Mouse (Mus musculus) kidney, embryonic 16.5 days (tissue): ENCODE results near the gene Tex2. TPM values are rescaled to one million over a fixed set of nuclear protein-coding genes. Genes with fewer than 3 reads are reported as not detected.

Source experiments
- ATAC-seq: fragments of 200-750 bp; cut with Nextera tagmentation; 2 replicates; pipeline ENCODE4 v1.8.0; 2017; ENCODE audit warnings: moderate TSS enrichment; ENCODE audit not compliant: low FRiP score, low TSS enrichment
- H3K27ac ChIP-seq: fragments of 300-500 bp; sonication (generic); 2 replicates; pipeline ENCODE4 v1.5.1; 2014; ENCODE audit warnings: low read length
- H3K27me3 ChIP-seq: fragments of 300-500 bp; sonication (generic); 2 replicates; pipeline ENCODE4 v1.6.1; 2014; ENCODE audit warnings: low read length, control low read depth, mixed read lengths; ENCODE audit not compliant: insufficient read depth
- H3K36me3 ChIP-seq: fragments of 300-500 bp; sonication (generic); 2 replicates; pipeline ENCODE4 v1.6.1; 2014; ENCODE audit warnings: low read length, control low read depth, mixed read lengths; ENCODE audit not compliant: insufficient read depth
- H3K4me1 ChIP-seq: fragments of 300-500 bp; sonication (generic); 2 replicates; pipeline ENCODE4 v1.6.1; 2014; ENCODE audit warnings: low read length, control low read depth, mixed read lengths; ENCODE audit not compliant: insufficient read depth
- H3K4me2 ChIP-seq: fragments of 300-500 bp; sonication (generic); replicated peaks from 2 replicates; pipeline ENCODE4 v1.6.1; 2014; ENCODE audit warnings: low read depth, low read length
- H3K4me3 ChIP-seq: fragments of 300-500 bp; sonication (generic); 2 replicates; pipeline ENCODE4 v1.5.1; 2014; ENCODE audit warnings: mild to moderate bottlenecking, low read length
- H3K9ac ChIP-seq: fragments of 300-500 bp; sonication (generic); replicated peaks from 2 replicates; pipeline ENCODE4 v1.6.1; 2014; ENCODE audit warnings: low read length
- H3K9me3 ChIP-seq: fragments of 300-500 bp; sonication (generic); 2 replicates; pipeline ENCODE4 v1.6.1; 2016; ENCODE audit warnings: low read length, control low read depth
- WGBS: fragments of 180-500 bp; shearing (Covaris S2); extraction: QIAGEN DNeasy Blood & Tissue Kit; methylation state at CpG from one replicate; pipeline ENCODE4 v1.1.7; 2014; 5-methylcytosine and 5-hydroxymethylcytosine counted together
- polyA plus RNA-seq: library from polyadenylated mRNA; unstranded; fragments of >200 nt; fragmentation: Nextera tagmentation; extraction: Ambion mirVana; gene quantifications from 2 replicates; pipeline ENCODE4 v1.2.1, GENCODE M21; 2015

Gene Tex2
- polyA plus RNA-seq, 1 experiment from 2014 or later, result 10.3 TPM

DNA sequence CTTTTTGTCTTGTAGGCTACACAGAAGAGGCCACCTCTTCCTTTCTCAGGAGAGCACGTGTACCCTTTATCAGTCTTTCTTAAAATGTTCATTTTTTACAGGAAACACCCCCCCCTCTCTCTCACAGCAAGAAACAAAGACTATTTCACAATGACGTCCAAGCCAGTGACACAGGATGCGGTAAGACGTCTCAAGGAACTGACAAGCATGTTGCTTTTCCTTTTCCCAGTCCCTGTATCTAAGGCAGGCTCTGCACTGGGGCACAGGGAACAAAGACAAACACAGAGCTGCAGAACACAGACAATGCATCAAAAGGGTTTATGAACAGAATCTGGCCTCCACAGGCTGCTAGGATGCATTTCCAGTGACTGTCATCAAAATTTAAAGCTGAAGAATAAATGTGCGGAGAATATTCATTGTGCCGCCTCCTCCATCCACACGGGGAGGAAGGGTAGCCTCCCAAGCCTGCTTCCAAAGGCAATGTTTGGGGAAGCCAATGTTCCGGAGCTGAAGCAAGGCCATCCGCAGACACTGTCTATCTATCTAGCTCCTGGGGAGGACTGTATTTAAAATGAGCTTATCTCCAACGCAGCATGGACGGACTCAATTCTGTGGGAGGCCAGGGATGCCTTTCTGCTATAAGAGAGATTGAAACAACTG, 76.8 kb downstream of the Tex2 start:
- Histone ChIP-seq H3K4me2 (no peak overlapping the region), H3K27ac (peak overlapping the region; percentile 86), H3K9ac (peak overlapping the region; percentile 37; the same call in 1 of the 2 replicates), H3K9me3 (no peaks in the 10 kb centered on the region), H3K4me3 (no peak overlapping the region), H3K36me3 (no peaks in the 10 kb centered on the region), H3K4me1 (peaks cover 19% of the 10 kb centered on the region; the same call in 1 of the 2 replicates), H3K27me3 (no peaks in the 10 kb centered on the region)
- no peak for ATAC-seq
- WGBS, result 51% methylated on average over 11 of the region's 11 CpGs

DNA sequence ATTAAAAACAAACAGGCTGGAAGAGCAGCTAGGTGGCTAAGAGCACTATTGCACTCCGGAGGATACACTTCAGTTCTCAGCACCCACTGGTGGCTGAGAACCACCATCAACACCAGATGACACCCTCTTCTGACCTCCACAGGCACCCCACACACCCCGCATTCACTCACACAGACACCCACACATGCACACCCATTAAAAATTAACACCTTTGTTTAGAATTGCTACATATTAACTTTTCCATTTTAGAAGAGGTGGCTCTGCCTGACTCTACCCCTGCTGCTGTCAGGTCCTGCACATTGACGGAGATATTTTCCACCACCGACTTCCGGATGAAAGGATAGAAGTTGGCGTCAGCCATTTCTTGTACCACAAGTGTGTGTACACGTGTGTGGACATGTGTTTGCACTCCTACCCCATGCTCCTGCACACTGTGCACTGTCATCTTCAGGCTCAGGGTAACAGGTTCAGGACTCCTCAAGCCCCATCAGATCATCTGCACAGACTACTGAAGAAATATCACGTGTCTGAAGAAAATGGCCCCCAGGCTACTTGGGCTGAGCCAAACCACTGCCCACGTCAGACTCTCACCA, 77.5 kb downstream of the Tex2 start:
- H3K9me3 ChIP-seq, result no peaks in the 10 kb centered on the region

DNA sequence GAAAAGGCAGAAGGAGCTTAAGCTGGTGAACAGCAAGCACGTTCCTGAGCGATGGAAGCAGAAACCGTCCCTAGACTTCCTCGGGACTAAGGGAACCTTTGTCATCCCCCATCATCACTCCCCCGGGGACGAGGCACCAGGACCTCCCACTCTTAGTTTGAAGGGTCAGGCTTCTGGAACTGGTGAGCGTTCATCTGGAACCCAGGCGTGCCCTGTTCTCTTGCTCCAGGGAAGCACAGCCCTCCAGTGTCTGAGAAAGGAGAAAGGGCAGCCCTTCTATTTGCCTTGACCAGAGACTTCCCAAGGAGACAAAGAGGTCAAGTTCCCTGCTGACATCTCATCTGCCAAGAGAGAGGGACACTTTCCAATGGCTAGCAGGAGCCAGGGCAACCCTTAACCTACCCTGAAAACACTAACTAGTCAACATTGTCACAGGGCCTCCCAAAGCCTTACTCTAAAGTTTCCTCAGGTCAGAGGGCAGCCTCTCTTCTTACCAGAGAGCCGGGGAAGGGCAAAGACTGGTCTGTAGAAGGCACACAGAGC, 80.9 kb downstream of the Tex2 start:
- no peak overlapping the region for H3K4me3 ChIP-seq
- H3K27me3 ChIP-seq, result no peaks in the 10 kb centered on the region
- no peak overlapping the region for H3K4me2 ChIP-seq
- 43% methylated on average over 9 of the region's 9 CpGs for WGBS
- ATAC-seq, result no peak
- H3K36me3 ChIP-seq, result no peaks in the 10 kb centered on the region
- H3K9me3 ChIP-seq, result no peaks in the 10 kb centered on the region
- no peak overlapping the region for H3K9ac ChIP-seq
- H3K4me1 ChIP-seq, result peaks cover 19% of the 10 kb centered on the region; the same call in 1 of the 2 replicates
- 0 out of 2 replicates have a peak overlapping the region, but pooled peaks have one; percentile 34 for H3K27ac ChIP-seq

More for the DNA sequence above, 77.5 kb downstream of the Tex2 start:
- Histone ChIP-seq H3K4me1 (peaks cover 19% of the 10 kb centered on the region; the same call in 1 of the 2 replicates), H3K4me3 (no peak overlapping the region), H3K4me2 (no peak overlapping the region), H3K27ac (peak overlapping the region; percentile 86), H3K27me3 (no peaks in the 10 kb centered on the region), H3K36me3 (no peaks in the 10 kb centered on the region), H3K9ac (no peak overlapping the region)
- ATAC-seq, result no peak
- WGBS, result 81% methylated on average over 9 of the region's 9 CpGs

DNA sequence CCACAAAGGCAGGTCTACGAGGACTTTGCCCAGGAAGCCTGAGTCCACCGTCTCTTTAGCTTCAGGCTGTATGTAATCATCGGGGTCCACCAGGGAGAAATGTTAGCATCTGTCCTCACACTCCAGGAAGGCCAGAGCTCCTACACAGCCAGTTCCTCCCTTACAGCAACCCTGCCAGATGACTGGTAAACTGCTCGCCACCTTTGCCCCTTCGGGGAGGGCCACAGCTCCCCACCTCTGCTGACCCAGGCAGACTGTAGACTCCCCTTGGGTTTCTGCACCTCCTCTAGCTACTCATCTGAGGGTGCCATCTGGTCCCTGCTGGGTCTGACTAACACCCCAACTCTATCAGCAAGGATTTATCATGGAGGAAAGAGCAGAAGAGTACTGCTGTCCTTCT, 83.4 kb downstream of the Tex2 start:
- no peak for ATAC-seq
- H3K4me3 ChIP-seq, result no peak overlapping the region
- H3K27ac ChIP-seq, result no peak overlapping the region
- H3K27me3 ChIP-seq, result no peaks in the 10 kb centered on the region
- no peaks in the 10 kb centered on the region for H3K36me3 ChIP-seq
- WGBS, result 70% methylated on average over 5 of the region's 5 CpGs
- no peak overlapping the region for H3K9ac ChIP-seq
- H3K4me2 ChIP-seq, result no peak overlapping the region
- H3K9me3 ChIP-seq, result no peaks in the 10 kb centered on the region
- H3K4me1 ChIP-seq, result peaks cover 13% of the 10 kb centered on the region; the same call in 1 of the 2 replicates

DNA sequence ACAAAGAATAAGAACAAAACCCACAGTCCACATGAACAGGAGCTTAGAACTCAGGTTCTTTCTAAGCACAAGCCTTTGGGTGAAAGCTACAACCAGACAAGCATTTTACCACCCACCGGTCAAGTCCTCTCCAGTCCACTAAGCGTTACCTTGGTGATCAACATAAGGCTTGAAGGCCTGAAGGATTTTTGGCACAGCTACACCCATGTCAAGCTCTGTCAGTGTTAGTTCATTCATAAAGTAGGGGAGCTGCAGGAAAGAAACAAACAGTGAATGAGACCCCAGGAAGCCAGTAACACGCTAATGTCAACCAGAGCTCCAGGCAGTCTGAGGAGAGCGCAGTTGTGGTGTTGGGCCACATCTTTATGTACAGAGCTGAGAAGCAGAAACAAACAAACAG, 84.1 kb downstream of the Tex2 start:
- 79% methylated on average over 4 of the region's 4 CpGs for WGBS
- Histone ChIP-seq H3K4me3 (no peak overlapping the region), H3K9ac (no peak overlapping the region), H3K36me3 (no peaks in the 10 kb centered on the region), H3K27me3 (no peaks in the 10 kb centered on the region), H3K4me2 (no peak overlapping the region), H3K27ac (no peak overlapping the region), H3K4me1 (peaks cover 12% of the 10 kb centered on the region; the same call in 1 of the 2 replicates), H3K9me3 (no peaks in the 10 kb centered on the region)
- no peak for ATAC-seq

DNA sequence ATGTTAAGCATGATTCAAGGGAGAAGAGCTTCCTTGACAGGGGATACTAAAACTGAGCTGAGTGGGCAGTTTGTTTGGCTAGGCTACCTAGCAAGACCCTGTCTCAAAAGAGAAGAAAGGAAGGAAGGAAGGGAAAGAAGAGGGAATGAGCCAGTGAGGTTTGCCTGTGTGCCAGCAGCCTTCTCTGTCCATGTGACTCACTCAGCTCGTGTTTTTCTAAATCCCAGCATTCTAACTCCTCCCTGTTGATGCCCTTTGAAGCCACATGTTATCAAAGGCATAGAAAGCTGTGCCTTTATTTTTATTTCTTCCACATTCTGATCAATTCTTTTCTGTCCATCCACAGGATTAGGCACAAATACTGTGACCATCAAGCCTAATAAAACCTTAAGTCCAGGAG, 85.3 kb downstream of the Tex2 start:
- no peak overlapping the region for H3K4me2 ChIP-seq
- WGBS, result 27% methylated on average over 1 of the region's 1 CpGs
- no peaks in the 10 kb centered on the region for H3K27me3 ChIP-seq
- no peak overlapping the region for H3K4me3 ChIP-seq
- H3K27ac ChIP-seq, result no peak overlapping the region
- no peaks in the 10 kb centered on the region for H3K9me3 ChIP-seq
- H3K36me3 ChIP-seq, result no peaks in the 10 kb centered on the region
- no peak for ATAC-seq
- H3K9ac ChIP-seq, result no peak overlapping the region
- peaks cover 8% of the 10 kb centered on the region; the same call in 1 of the 2 replicates for H3K4me1 ChIP-seq

DNA sequence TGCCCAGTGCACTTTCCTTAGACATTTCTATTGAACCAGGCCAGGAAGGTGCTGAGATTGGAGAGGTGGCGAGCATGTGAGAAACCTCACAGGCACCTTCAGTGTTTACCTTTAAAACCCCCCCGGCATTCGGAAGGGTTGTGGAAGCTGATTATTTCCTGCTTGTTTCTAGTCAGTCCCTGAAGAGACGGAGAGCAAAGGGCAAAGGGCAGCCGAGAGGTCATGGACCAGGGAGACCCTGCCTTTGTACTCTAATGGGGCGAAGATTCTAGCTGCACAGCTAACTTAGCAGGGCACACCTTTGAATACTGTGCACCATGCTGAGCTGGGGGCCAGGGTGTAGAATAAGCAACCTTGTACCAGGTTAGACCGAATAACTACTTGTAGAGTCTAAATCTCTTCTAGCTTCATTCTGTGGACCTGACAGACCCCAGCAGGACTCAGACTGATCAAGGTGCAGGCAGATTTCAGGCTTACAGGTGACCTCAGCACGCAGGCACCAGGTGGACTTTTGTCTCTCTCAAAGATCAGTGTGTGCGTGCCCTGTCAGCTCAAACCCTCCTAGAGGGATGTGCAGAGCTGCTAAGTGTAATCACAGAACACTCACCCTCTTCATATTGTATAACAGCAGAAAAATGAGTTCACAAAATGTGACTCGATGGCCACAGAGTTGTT, 85.9 kb downstream of the Tex2 start:
- no peak overlapping the region for H3K9ac ChIP-seq
- H3K36me3 ChIP-seq, result no peaks in the 10 kb centered on the region
- no peak overlapping the region for H3K27ac ChIP-seq
- H3K9me3 ChIP-seq, result no peaks in the 10 kb centered on the region
- H3K4me2 ChIP-seq, result no peak overlapping the region
- 50% methylated on average over 10 of the region's 10 CpGs for WGBS
- no peak overlapping the region for H3K4me3 ChIP-seq
- ATAC-seq, result no peak
- H3K4me1 ChIP-seq, result 0 out of 2 replicates have a peak, but pooled peaks cover 2% of the 10 kb centered on the region
- H3K27me3 ChIP-seq, result no peaks in the 10 kb centered on the region

DNA sequence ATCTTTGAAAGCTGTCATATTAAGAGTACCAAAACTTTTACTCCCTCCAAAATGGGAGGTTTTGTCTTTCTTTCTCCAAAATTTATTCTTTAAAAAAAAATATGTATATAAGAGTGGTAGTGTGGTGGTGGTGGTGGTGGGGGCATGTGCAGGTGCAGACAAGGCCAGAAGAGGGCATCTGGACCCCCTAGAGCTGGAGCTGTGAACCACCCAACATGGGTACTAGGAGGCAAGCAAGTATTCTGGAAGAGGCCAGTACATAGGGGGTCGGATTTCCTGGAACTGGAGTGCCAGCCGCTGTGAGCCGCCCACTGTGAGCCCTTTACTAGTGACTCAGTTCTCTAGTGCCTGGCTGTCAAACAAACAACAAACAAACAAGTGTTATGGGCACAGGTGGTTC, 90.7 kb downstream of the Tex2 start:
- Histone ChIP-seq H3K36me3 (no peaks in the 10 kb centered on the region), H3K4me1 (0 out of 2 replicates have a peak, but pooled peaks cover 3% of the 10 kb centered on the region), H3K4me2 (no peak overlapping the region), H3K4me3 (no peak overlapping the region), H3K27me3 (no peaks in the 10 kb centered on the region), H3K9ac (no peak overlapping the region), H3K9me3 (no peaks in the 10 kb centered on the region), H3K27ac (no peak overlapping the region)
- 32% methylated on average over 3 of the region's 3 CpGs for WGBS
- ATAC-seq, result no peak

DNA sequence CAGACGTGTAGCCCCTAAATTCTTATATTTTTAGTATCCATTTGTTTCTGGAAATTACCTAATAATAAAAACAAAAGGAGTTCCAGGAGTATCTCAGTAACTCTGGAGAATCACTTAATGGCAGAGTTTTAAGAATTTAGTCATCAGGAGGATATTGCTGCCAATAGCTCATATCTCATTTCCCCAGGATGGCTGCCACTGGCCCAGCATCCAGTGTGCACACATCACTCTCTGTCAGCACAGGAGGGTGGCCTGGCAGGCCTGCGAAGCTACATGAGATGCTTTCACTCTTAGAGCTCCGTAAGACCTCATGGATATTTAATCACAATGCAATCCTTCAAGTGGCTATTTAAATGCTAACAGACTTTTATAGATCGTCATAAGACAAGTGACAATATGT, 91.6 kb downstream of the Tex2 start:
- Histone ChIP-seq H3K9me3 (no peaks in the 10 kb centered on the region), H3K4me2 (no peak overlapping the region), H3K36me3 (no peaks in the 10 kb centered on the region), H3K4me3 (no peak overlapping the region), H3K4me1 (0 out of 2 replicates have a peak, but pooled peaks cover 3% of the 10 kb centered on the region), H3K27me3 (no peaks in the 10 kb centered on the region), H3K27ac (no peak overlapping the region), H3K9ac (no peak overlapping the region)
- no peak for ATAC-seq
- WGBS, result 75% methylated on average over 4 of the region's 4 CpGs
